Mouse (Mus musculus): ENCODE data around the gene Gm42906. TPM values are rescaled to one million over a fixed set of nuclear protein-coding genes. Genes with fewer than 3 reads are reported as not detected.

The Gm42906 gene
- total RNA-seq (2015) = not detected in 2 replicates
- not detected in 2 replicates for total RNA-seq (2017)

- no peak for ATAC-seq (replicated peaks; ENCODE audit: poor library complexity)
Observed at GRCm38 (mm10) chr5:151428113-151428756, at the start of gene Gm42906. Gm42906 (minus strand) TSS chr5:151428163.

GRCm38 (mm10) chr5:151445695-151446094, 17.7 kb upstream of the Gm42906 start:
- ATAC-seq (replicated peaks; ENCODE audit: poor library complexity) = peak; percentile 75

GRCm38 (mm10) chr5:151435106-151435505, 7.1 kb upstream of the Gm42906 start:
- ATAC-seq (replicated peaks; ENCODE audit: poor library complexity) = no peak

GRCm38 (mm10) chr5:151426466-151426865, 1.5 kb downstream of the Gm42906 start:
- no peak for ATAC-seq (replicated peaks; ENCODE audit: poor library complexity)

- ATAC-seq (replicated peaks; ENCODE audit: poor library complexity) = no peak
Observed at GRCm38 (mm10) chr5:151422692-151423091, 5.3 kb downstream of the Gm42906 start.

GRCm38 (mm10) chr5:151421859-151422258, 6.1 kb downstream of the Gm42906 start:
- ATAC-seq (replicated peaks; ENCODE audit: poor library complexity) = no peak

GRCm38 (mm10) chr5:151418551-151418950, 9.4 kb downstream of the Gm42906 start:
- ATAC-seq (replicated peaks; ENCODE audit: poor library complexity) = 0 out of 2 replicates have a peak, but pooled peaks have one; percentile 29

GRCm38 (mm10) chr5:151417421-151418038, 10.4 kb downstream of the Gm42906 start:
- no peak for ATAC-seq (replicated peaks; ENCODE audit: poor library complexity)

GRCm38 (mm10) chr5:151416988-151417387, 11.0 kb downstream of the Gm42906 start:
- ATAC-seq (replicated peaks; ENCODE audit: poor library complexity) = no peak

- ATAC-seq (replicated peaks; ENCODE audit: poor library complexity) = peak; percentile 55; the same call in 1 of the 2 replicates
Observed at GRCm38 (mm10) chr5:151413617-151414016, 14.3 kb downstream of the Gm42906 start.

GRCm38 (mm10) chr5:151412666-151413463, 15.1 kb downstream of the Gm42906 start:
- peak; percentile 51 for ATAC-seq (replicated peaks; ENCODE audit: poor library complexity)

- ATAC-seq (replicated peaks; ENCODE audit: poor library complexity) = no peak
Observed at GRCm38 (mm10) chr5:151410006-151410405, 18.0 kb downstream of the Gm42906 start.

GRCm38 (mm10) chr5:151409282-151409681, 18.7 kb downstream of the Gm42906 start:
- ATAC-seq (replicated peaks; ENCODE audit: poor library complexity) = no peak

GRCm38 (mm10) chr5:151408124-151408900, 19.7 kb downstream of the Gm42906 start:
- ATAC-seq (replicated peaks; ENCODE audit: poor library complexity) = no peak

- ATAC-seq (replicated peaks; ENCODE audit: poor library complexity) = no peak
Observed at GRCm38 (mm10) chr5:151407493-151407892, 20.5 kb downstream of the Gm42906 start.

- ATAC-seq (replicated peaks; ENCODE audit: poor library complexity) = no peak
Observed at GRCm38 (mm10) chr5:151406276-151406675, 21.7 kb downstream of the Gm42906 start.

- ATAC-seq (replicated peaks; ENCODE audit: poor library complexity) = no peak
Observed at GRCm38 (mm10) chr5:151405314-151405903, 22.6 kb downstream of the Gm42906 start.

GRCm38 (mm10) chr5:151403586-151403985, 24.4 kb downstream of the Gm42906 start:
- ATAC-seq (replicated peaks; ENCODE audit: poor library complexity) = no peak

- ATAC-seq (replicated peaks; ENCODE audit: poor library complexity) = peak; percentile 76
Observed at GRCm38 (mm10) chr5:151400557-151400944, 27.4 kb downstream of the Gm42906 start.

GRCm38 (mm10) chr5:151399918-151400556, 27.9 kb downstream of the Gm42906 start:
- ATAC-seq (replicated peaks; ENCODE audit: poor library complexity) = peak; percentile 18; the same call in 1 of the 2 replicates
